Comparison of ENCODE assay signal across 8 mouse cellular contexts in genomic region chr9:71210870-71211269, GRCm38 (mm10). TPM values are rescaled to one million over a fixed set of nuclear protein-coding genes. Genes with fewer than 3 reads are reported as not detected.
DNase-seq lines count a peak whose midpoint lies in the region; ATAC-seq and TF ChIP-seq lines count a peak whose summit lies in the region.

No protein-coding gene starts in this region.

- H3K36me3 ChIP-seq in lung, postnatal 0 days (ENCODE audit: insufficient read depth, low read length), result no peaks in the 10 kb centered on the region
- H3K36me3 ChIP-seq in splenic B cell, adult 2 months (ENCODE audit: control insufficient read depth, insufficient read depth, low read length, poor library complexity, severe bottlenecking), result no peaks in the 10 kb centered on the region

- H3K27ac ChIP-seq in gastrocnemius, adult 2 months, result no peak overlapping the region
- H3K27ac ChIP-seq in lung, postnatal 0 days (ENCODE audit: low read length), result no peak overlapping the region

- ATAC-seq in lung, postnatal 0 days, result no peak
- ATAC-seq in megakaryocyte, adult 5-6 weeks (ENCODE audit: poor library complexity, severe bottlenecking), result no peak

- TF ChIP-seq EP300 in lung, postnatal 0 days (IDR thresholded peaks at IDR 0.05), result no peak

- DNase-seq in gastrocnemius, adult 2 months, result peak; percentile 39
- DNase-seq in gastrocnemius, postnatal 36 days, result no peak
- peak; percentile 39 for DNase-seq in lung, postnatal 0 days (ENCODE audit: low spot score)
- no peak for DNase-seq in lung, postnatal 25 days (ENCODE audit: low spot score)
- peak; percentile 71 for DNase-seq in ZHBTc4 (ENCODE audit: low read depth, low spot score)
- DNase-seq in layer of hippocampus, postnatal 25 days (ENCODE audit: extremely low spot score in 1 of 2, low spot score in 1 of 2), result peak; percentile 27 to 48
- peak; percentile 28 for DNase-seq in splenic B cell, adult 2 months (ENCODE audit: low read depth, low spot score)

- no peak overlapping the region for H3K4me2 ChIP-seq in lung, postnatal 0 days (replicated peaks; ENCODE audit: low read depth, low read length)

- WGBS in lung, postnatal 0 days, result 12% methylated on average over 2 of the region's 2 CpGs

- no peaks in the 10 kb centered on the region for H3K9me3 ChIP-seq in lung, postnatal 0 days (ENCODE audit: low read length)

- H3K4me1 ChIP-seq in lung, postnatal 0 days (ENCODE audit: insufficient read depth, low read depth, low read length), result no peaks in the 10 kb centered on the region; the same call in 1 of the 2 replicates

- H3K27me3 ChIP-seq in lung, postnatal 0 days (replicated peaks; ENCODE audit: insufficient read depth, low read length), result peaks cover 28% of the 10 kb centered on the region
- H3K27me3 ChIP-seq in splenic B cell, adult 2 months (ENCODE audit: control insufficient read depth, insufficient read depth, low read length, poor library complexity, severe bottlenecking), result peaks cover 2% of the 10 kb centered on the region; the same call in 1 of the 2 replicates

- TF ChIP-seq CTCF in gastrocnemius, adult 2 months (IDR thresholded peaks at IDR 0.05), result peak; percentile 69
- TF ChIP-seq CTCF in lung, postnatal 0 days (IDR thresholded peaks at IDR 0.05), result peak; percentile 81

- intact Hi-C loops in gastrocnemius, adult 2 months (cut with DNase I), result loop anchor here (10.0 kb wide), 2 partner anchors 234 to 414 kb away; no protein-coding TSS in a partner anchor
- intact Hi-C loops in gastrocnemius, postnatal 36 days (cut with DNase I), result loop anchor here (10.0 kb wide), 3 partner anchors 104 to 404 kb away; no protein-coding TSS in a partner anchor

- H3K9ac ChIP-seq in lung, postnatal 0 days (replicated peaks; ENCODE audit: low read depth), result no peak overlapping the region

- no peak overlapping the region for H3K4me3 ChIP-seq in gastrocnemius, adult 2 months
- no peak overlapping the region for H3K4me3 ChIP-seq in lung, postnatal 0 days (ENCODE audit: low read depth, low read length)

RNA-seq across cellular contexts. Expression of gene Aldh1a2, which starts 4.7 kb away (rescaled TPM):
- total RNA-seq in gastrocnemius, adult 2 months (2021), result 1 to 10 TPM; 2.9 to 3.2 TPM
- 1 to 10 TPM; 3.2 to 7.4 TPM for total RNA-seq in gastrocnemius, postnatal 36 days (2021)
- 27.8 and 31.8 TPM in 2 replicates for polyA plus RNA-seq in lung, postnatal 0 days (2015; fragmentation: Nextera tagmentation; extraction: Ambion mirVana)
- total RNA-seq in layer of hippocampus, postnatal 25 days (2021), result 1 to 10 TPM; 2.9 to 4.2 TPM
- total RNA-seq in megakaryocyte, adult 5-6 weeks (2015), result 0.11 TPM in 1 of 2 replicates, not detected in the other
- total RNA-seq in megakaryocyte, adult 5-6 weeks (2017), result 0.08 and 0.11 TPM in 2 replicates

RNA-seq across cellular contexts. Expression of gene Aqp9, which starts 42.4 kb away (rescaled TPM):
- total RNA-seq in gastrocnemius, adult 2 months (2021), result not detected
- under 1 TPM in 1 of 2 experiments, not detected in 1; 0.35 TPM for total RNA-seq in gastrocnemius, postnatal 36 days (2021)
- 0.37 and 0.78 TPM in 2 replicates for polyA plus RNA-seq in lung, postnatal 0 days (2015; fragmentation: Nextera tagmentation; extraction: Ambion mirVana)
- 1 to 10 TPM; 2.7 to 3.4 TPM for total RNA-seq in layer of hippocampus, postnatal 25 days (2021)
- total RNA-seq in megakaryocyte, adult 5-6 weeks (2015), result 12.4 and 15.5 TPM in 2 replicates
- total RNA-seq in megakaryocyte, adult 5-6 weeks (2017), result 13.0 and 16.7 TPM in 2 replicates

Comparison
In these comparisons a context has a peak if more than half of its experiments do, and no peak if none do; other contexts are left out.
1. DNase-seq: peak in gastrocnemius, adult 2 months (single experiment), lung, postnatal 0 days (single experiment), ZHBTc4 (single experiment), layer of hippocampus, postnatal 25 days (2 of 2) and splenic B cell, adult 2 months (single experiment); none in gastrocnemius, postnatal 36 days (0 of 2) and lung, postnatal 25 days (single experiment).